Mouse (Mus musculus) liver, adult (tissue): Measurements from ENCODE around the gene Zcwpw1.
A peak's percentile ranks its signal among the peaks of the same experiment; 100 is the strongest.

Experiments
- GATA4 ChIP-seq: IDR thresholded peaks from 2 replicates; pipeline ENCODE4 v1.6.1; 2014; ENCODE audit warnings: mild to moderate bottlenecking, low read length; ENCODE audit not compliant: insufficient replicate concordance

The Zcwpw1 gene

GRCm38 (mm10) chr5:137787151-137787928 lies at the start of gene Zcwpw1, which contains the start of gene Mepce:
Zcwpw1 (plus strand) TSS chr5:137787798.
Mepce (minus strand) TSS chr5:137787655.
- TF ChIP-seq GATA4: peak; percentile 5; the same call in 1 of the 2 replicates

- TF ChIP-seq GATA4: no peak
Observed at GRCm38 (mm10) chr5:137738516-137738915, 49.1 kb upstream of the Zcwpw1 start.

- no peak for TF ChIP-seq GATA4
Observed at GRCm38 (mm10) chr5:137739471-137739870, 48.1 kb upstream of the Zcwpw1 start.

- TF ChIP-seq GATA4: no peak
Observed at GRCm38 (mm10) chr5:137740506-137740905, 47.1 kb upstream of the Zcwpw1 start.

- no peak for TF ChIP-seq GATA4
Observed at GRCm38 (mm10) chr5:137741023-137741931, 46.3 kb upstream of the Zcwpw1 start, which contains the start of gene Nyap1. Nyap1 (minus strand) TSS chr5:137741607.

GRCm38 (mm10) chr5:137742048-137742447 lies 45.5 kb upstream of the Zcwpw1 start:
- no peak for TF ChIP-seq GATA4

GRCm38 (mm10) chr5:137742836-137743235 lies 44.8 kb upstream of the Zcwpw1 start:
- no peak for TF ChIP-seq GATA4

- no peak for TF ChIP-seq GATA4
Observed at GRCm38 (mm10) chr5:137744197-137744596, 43.4 kb upstream of the Zcwpw1 start.

- peak; percentile 55; the same call in 1 of the 2 replicates for TF ChIP-seq GATA4
Observed at GRCm38 (mm10) chr5:137745214-137746171, 42.1 kb upstream of the Zcwpw1 start, which contains the start of gene Tsc22d4. Tsc22d4 (plus strand) TSS chr5:137745730.

GRCm38 (mm10) chr5:137746282-137746850 lies 41.2 kb upstream of the Zcwpw1 start:
- TF ChIP-seq GATA4: no peak

- TF ChIP-seq GATA4: no peak
Observed at GRCm38 (mm10) chr5:137746851-137747325, 40.7 kb upstream of the Zcwpw1 start.

GRCm38 (mm10) chr5:137747326-137747961 lies 40.2 kb upstream of the Zcwpw1 start:
- no peak for TF ChIP-seq GATA4

GRCm38 (mm10) chr5:137748130-137748770 lies 39.3 kb upstream of the Zcwpw1 start:
- no peak for TF ChIP-seq GATA4
